7 mouse cellular contexts compared by ENCODE assay signal in the genomic region with DNA sequence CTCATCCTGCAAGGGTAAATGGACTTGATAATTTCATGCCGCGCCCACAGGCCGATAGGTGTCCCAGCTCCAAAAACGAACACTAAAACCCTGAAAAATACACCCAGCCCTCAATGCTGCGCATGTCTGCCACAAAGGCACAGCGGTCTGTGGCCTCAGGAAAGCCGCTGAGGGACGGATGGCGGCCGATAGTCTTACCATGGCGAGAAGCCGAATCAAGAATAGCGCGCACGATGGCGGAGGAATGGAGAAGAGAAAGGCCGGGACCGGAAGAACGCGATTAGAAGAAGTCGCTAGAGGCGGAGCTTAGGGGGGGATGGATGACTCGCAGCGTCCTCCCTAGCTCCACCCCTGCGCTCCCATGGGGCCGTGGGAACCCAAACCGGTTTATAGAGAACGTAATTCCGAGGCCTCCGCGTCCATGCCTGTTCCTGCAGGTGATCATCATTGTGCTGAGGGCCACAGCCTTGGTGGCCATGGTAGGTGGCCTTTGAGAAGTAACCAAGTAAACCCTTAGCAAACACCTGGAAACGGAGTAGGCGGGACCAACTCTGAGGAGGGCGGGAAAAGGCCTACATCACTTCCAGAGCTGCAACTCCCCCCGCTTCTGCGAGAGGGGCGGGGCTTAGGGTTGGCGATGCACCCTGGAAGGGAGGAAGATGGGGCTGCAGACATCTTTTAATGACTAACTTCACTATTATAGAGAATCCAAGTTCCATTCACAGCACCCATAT. TPM values are rescaled to one million over a fixed set of nuclear protein-coding genes. Genes with fewer than 3 reads are reported as not detected.
DNase-seq lines count a peak whose midpoint lies in the region; ATAC-seq lines count a peak whose summit lies in the region.

A gene (minus strand): TSS at position 476 of the 734 bp plus-strand sequence.

- H3K9ac ChIP-seq in midbrain, embryonic 13.5 days (replicated peaks): peak within 1 kb of the TSS; percentile 76

- peak; percentile 94 for ATAC-seq in midbrain, embryonic 13.5 days

- H3K27ac ChIP-seq in embryonic facial prominence, embryonic 10.5 days (replicated peaks): peak within 1 kb of the TSS; percentile 92
- H3K27ac ChIP-seq in limb, embryonic 10.5 days: peak within 1 kb of the TSS; percentile 91
- peak within 1 kb of the TSS; percentile 86 for H3K27ac ChIP-seq in midbrain, embryonic 13.5 days

- peak within 1 kb of the TSS; percentile 69 for H3K4me3 ChIP-seq in embryonic facial prominence, embryonic 10.5 days
- H3K4me3 ChIP-seq in limb, embryonic 10.5 days: peak within 1 kb of the TSS; percentile 62
- H3K4me3 ChIP-seq in midbrain, embryonic 13.5 days (replicated peaks): peak within 1 kb of the TSS; percentile 62

- no peaks in the 10 kb centered on the region for H3K9me3 ChIP-seq in embryonic facial prominence, embryonic 10.5 days
- no peaks in the 10 kb centered on the region for H3K9me3 ChIP-seq in limb, embryonic 10.5 days (replicated peaks)
- H3K9me3 ChIP-seq in midbrain, embryonic 13.5 days: no peaks in the 10 kb centered on the region

- peak within 1 kb of the TSS; percentile 73 for H3K4me2 ChIP-seq in midbrain, embryonic 13.5 days (replicated peaks)

- 15% methylated on average over 38 of the region's 38 CpGs for WGBS in embryonic facial prominence, embryonic 10.5 days
- 8% methylated on average over 38 of the region's 38 CpGs for WGBS in limb, embryonic 10.5 days
- WGBS in midbrain, embryonic 13.5 days: 18% methylated on average over 38 of the region's 38 CpGs

- peaks cover 6% of the 10 kb centered on the region; the same call in 1 of the 2 replicates for H3K4me1 ChIP-seq in embryonic facial prominence, embryonic 10.5 days
- H3K4me1 ChIP-seq in limb, embryonic 10.5 days: 0 out of 2 replicates have a peak, but pooled peaks cover 2% of the 10 kb centered on the region
- H3K4me1 ChIP-seq in midbrain, embryonic 13.5 days (replicated peaks): peaks cover 10% of the 10 kb centered on the region

- H3K27me3 ChIP-seq in embryonic facial prominence, embryonic 10.5 days (replicated peaks; ENCODE audit: low read depth, poor library complexity, severe bottlenecking): no peaks in the 10 kb centered on the region
- no peaks in the 10 kb centered on the region for H3K27me3 ChIP-seq in limb, embryonic 10.5 days (ENCODE audit: low read depth, poor library complexity, severe bottlenecking)
- H3K27me3 ChIP-seq in midbrain, embryonic 13.5 days: no peaks in the 10 kb centered on the region

- peak; percentile 84 for DNase-seq in adrenal gland, postnatal 10 days
- peak; percentile 87 for DNase-seq in embryonic facial prominence, embryonic 10.5 days (ENCODE audit: low spot score)
- DNase-seq in gonadal fat pad, adult 2 months (ENCODE audit: low read depth): no peak
- DNase-seq in kidney, adult 11 months: peak; percentile 91
- DNase-seq in limb, embryonic 10.5 days (ENCODE audit: low spot score): peak; percentile 74
- DNase-seq in spleen, adult 12 weeks (ENCODE audit: low spot score): peak; percentile 84

- peaks cover 33% of the 10 kb centered on the region for H3K36me3 ChIP-seq in embryonic facial prominence, embryonic 10.5 days (replicated peaks)
- peaks cover 23% of the 10 kb centered on the region for H3K36me3 ChIP-seq in limb, embryonic 10.5 days
- peaks cover 12% of the 10 kb centered on the region for H3K36me3 ChIP-seq in midbrain, embryonic 13.5 days

RNA-seq across cellular contexts. Expression of the gene that starts here (rescaled TPM):
- 100 to 1,000 TPM; 694 to 724 TPM for total RNA-seq in adrenal gland, postnatal 10 days (2021)
- polyA plus RNA-seq in embryonic facial prominence, embryonic 10.5 days (2016; fragmentation: Nextera tagmentation; extraction: Ambion mirVana): 474 and 495 TPM in 2 replicates
- 89.9 and 144 TPM in 2 replicates for polyA plus RNA-seq in gonadal fat pad, adult 2 months (2012; rRNA removed)
- 429 and 521 TPM in 2 replicates for polyA plus RNA-seq in limb, embryonic 10.5 days (2016; fragmentation: Nextera tagmentation; extraction: Ambion mirVana)
- 354 and 378 TPM in 2 replicates for polyA plus RNA-seq in midbrain, embryonic 13.5 days (2015; fragmentation: Nextera tagmentation; extraction: Ambion mirVana)
